Mouse (Mus musculus) neutrophil, adult 5-6 weeks (primary cell): ENCODE data around the gene Cd9. TPM values are rescaled to one million over a fixed set of nuclear protein-coding genes. Genes with fewer than 3 reads are reported as not detected.

Experiments
- ATAC-seq: fragments of 151-379, 151-347 bp; 2 replicates; pipeline ENCODE4 v1.8.0; 2017; ENCODE audit warnings: mild to moderate bottlenecking, moderate TSS enrichment; ENCODE audit not compliant: insufficient number of reproducible peaks, poor library complexity, low FRiP score, severe bottlenecking; ENCODE audit errors: extremely low read depth
- total RNA-seq: library from RNA; stranded (forward); fragments of 200-1000 nt; gene quantifications from 2 replicates; pipeline ENCODE4 v1.2.3, GENCODE M21; 2017

Cd9 gene
- 199 and 205 TPM in 2 replicates for total RNA-seq

GRCm38 (mm10) chr6:125494092-125494871 is at the start of gene Cd9:
Gene Cd9, minus strand, starts transcription at chr6:125494791.
- ATAC-seq = peak; percentile 60

DNA sequence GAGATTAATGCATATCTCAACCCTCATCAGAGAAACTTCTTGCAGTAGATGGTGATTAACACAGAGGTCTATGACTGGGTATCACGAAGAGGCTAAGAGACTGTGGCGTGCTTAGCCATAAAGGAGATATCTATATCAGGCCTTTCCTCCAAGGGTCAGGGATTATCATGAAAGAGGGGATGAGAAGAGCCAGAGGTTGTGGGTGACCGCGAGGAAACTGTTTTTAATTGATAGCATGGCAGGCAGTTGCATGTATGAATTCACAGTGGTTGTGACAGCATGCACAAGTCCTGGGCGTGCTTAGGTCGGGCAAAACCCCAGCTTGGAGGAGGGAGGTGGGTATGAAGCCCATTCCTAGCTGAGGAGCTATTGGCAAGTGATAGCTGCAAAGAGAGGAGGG is 46.7 kb upstream of the Cd9 start:
- ATAC-seq = no peak

DNA sequence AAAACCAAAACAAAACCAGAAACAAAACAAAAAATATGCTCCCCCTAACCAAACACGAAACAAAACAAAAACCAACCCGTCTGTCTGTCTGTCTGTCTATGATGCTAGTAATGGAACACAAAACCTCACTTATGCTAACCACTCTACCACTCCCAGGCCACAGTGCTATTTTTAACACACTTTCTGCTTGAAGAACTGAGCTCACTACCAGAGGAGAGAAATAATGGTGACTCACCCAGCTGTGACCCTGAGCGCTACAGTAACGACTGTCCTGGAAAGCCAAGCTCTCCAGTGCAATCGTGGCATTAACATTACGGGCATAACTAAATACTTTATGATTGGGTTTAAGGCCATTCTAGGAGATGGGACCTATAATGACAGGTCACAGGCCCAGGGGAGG is 46.2 kb upstream of the Cd9 start:
- no peak for ATAC-seq

- ATAC-seq = no peak
Observed at GRCm38 (mm10) chr6:125540199-125540598, 45.6 kb upstream of the Cd9 start.

GRCm38 (mm10) chr6:125539423-125539822 is 44.8 kb upstream of the Cd9 start:
- ATAC-seq = no peak

- ATAC-seq = no peak
Observed at GRCm38 (mm10) chr6:125538469-125538868, 43.9 kb upstream of the Cd9 start.

DNA sequence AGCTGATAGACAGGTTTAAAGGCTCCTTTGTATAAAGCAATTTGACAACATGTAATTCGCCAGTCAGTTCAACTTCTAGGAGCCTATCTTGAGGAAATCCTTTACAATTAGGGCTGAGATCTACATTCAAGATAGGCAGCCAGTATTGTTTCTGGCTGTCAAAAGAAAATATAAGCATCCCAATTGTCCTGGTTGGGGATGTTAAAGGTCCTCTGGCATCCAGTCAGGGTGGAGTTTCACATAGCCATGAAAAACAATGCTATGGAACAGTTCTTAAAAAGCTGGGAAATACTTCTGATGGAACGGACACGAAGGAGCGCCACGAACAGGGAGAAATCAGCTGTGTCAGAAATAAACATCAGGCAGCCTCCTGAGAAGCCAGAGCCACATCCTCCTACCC is 40.4 kb upstream of the Cd9 start:
- no peak for ATAC-seq

DNA sequence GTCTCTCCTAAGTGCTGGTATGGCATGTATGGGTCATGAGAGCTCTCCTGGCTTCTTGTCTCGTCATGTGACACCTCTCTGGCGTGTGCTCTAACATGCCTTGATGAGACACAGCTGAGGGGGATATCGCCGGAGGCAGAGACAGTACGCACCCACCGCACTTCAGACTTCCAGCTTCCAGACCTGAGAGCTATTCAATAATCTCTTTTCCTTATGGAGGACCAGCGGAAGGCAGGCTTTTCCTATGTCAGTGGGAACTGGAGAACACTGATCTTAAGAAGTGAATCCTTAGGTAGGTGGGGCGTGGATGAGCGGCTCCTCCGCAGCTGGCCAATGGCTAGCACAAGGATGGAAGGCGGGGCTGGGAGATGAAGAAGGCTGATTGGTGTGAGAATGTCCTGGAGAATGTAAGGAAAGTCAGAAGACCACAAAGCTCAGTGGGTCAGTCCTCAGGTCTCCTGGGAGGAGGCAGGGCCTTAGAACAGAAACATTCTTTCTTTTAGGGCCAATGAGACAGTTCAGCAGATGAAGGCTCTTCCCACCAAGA is 38.6 kb upstream of the Cd9 start:
- no peak for ATAC-seq

DNA sequence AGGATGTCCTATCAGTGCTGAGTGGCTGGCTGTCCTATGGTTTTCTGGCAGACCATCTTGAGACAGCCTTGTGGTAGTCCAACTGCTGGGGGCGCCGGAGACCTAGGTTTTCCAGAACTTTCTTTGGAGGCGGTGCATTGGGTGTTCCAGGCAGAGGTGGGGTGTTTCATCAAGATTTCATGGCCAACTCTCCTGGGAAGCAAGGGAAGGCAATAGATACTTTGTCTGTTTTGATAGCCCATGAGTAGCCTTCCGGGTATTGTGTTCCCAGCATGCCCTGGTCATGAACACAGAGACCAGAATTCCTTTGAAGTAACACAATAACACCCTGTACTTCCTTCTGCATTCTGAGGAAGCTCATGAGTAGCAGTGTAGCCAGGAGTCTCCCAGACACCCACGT is 34.9 kb upstream of the Cd9 start:
- no peak for ATAC-seq

DNA sequence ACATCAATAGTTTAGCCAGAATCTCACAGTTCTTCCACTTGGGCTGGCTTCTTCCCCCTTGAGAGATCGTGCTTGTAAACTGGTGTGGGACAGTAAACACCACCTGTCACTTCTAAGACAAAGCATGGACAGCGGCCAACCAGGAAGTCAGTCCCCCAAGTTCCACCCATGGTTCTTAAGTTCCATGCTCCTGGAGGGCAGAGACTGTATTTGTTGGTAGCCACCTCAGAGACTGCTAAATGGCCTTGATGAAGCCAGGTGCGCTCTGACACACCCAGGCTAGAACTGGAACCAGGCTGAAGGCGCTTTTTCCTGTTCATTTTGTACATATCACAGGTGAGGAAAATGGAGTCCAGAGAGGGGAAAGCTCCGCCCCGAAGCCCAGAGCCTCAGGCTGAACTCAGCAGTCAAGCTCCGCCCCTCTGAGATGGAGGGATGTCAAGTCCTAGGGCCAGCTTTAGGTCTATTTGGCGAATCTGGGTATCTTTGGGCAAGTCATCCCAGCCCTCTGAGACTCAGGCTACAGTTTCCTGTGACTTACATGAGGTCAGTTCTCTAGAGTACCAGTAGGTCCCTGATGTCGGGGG is 34.1 kb upstream of the Cd9 start:
- ATAC-seq = no peak

DNA sequence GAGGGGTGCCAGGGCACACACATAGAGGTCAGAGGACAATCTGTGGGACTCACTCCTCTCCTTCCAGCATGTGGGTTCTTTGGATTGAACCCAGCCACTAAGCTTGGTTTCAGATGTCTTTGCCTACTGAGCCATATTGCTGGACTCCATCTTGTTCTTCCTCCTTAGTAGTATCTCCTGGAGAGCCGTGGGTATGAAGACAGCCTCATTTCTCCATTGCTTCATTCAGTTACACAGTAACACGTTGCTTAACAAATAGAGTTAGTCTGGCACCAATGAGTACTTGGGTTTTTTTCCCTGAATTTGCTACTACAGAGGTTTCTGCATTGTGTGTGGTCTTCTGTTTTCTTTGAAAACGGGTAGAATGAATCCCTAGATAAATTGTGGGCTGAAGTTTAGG is 31.5 kb upstream of the Cd9 start:
- ATAC-seq = no peak

GRCm38 (mm10) chr6:125524027-125524426 is 29.4 kb upstream of the Cd9 start:
- peak; percentile 61; the same call in 1 of the 2 replicates for ATAC-seq

DNA sequence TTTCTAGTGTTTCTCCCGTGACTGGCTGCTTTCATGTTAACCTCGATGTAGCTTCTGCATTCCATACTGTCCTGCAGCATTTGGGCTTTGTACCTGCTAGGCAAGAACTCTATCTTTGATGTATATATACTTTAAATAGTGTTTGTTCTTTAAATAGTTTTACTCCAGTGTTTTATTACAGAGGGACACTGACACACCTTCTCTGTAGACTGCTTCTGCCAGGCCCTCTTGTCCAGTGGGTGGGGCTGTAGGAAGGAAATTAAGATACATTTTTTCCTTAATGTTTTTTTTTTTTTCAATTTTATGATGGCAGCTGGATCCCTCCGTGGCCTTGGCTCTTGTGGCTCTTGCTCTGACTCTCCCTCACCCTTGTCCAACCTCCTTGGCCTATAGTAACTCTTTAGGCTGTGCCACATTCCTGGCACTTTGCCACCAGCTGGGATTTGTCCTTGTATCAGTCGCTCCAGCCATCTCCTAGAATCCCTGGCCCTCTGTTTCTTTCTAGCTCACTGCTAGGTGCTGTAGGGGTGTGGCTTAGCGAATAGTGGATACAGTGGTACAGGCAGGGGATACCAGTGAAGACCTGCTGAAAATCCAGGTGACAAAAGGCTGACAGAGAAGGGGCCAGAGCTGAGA is 27.1 kb upstream of the Cd9 start:
- no peak for ATAC-seq

- no peak for ATAC-seq
Observed at GRCm38 (mm10) chr6:125515503-125516315, 21.1 kb upstream of the Cd9 start.

DNA sequence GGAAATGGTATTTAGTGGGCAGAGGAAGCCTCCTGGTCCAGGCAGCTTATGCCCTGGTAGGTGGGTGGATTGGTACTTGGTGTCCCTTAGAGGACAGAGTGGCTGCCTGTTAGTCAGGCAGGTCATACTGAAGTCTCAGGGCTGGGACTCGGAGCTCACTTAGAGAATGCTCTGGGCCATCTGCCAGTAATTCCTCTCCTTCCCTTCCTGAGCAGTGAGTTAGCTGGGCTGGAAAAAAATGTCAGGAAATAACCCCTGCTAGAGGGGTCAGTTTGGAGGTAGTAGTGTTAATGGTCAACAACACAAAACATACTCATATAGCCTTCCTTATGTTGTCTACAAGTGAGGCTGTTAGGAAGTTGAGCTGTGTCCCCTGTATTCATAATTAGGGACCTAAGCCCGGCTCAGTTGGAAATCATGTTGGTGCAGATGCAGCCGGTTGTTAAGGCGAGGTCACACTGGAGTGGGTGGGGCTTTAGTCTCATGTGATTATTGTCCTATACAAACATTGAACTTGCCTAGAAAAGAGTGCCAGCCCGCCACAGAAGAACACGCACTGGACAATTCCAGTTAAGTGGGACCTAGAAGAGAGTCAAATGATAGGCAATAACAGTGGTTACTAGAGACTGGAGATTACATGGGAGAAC is 18.5 kb upstream of the Cd9 start:
- ATAC-seq = no peak

GRCm38 (mm10) chr6:125511196-125511595 is 16.6 kb upstream of the Cd9 start:
- no peak for ATAC-seq

GRCm38 (mm10) chr6:125510645-125511044 is 16.1 kb upstream of the Cd9 start:
- no peak for ATAC-seq

DNA sequence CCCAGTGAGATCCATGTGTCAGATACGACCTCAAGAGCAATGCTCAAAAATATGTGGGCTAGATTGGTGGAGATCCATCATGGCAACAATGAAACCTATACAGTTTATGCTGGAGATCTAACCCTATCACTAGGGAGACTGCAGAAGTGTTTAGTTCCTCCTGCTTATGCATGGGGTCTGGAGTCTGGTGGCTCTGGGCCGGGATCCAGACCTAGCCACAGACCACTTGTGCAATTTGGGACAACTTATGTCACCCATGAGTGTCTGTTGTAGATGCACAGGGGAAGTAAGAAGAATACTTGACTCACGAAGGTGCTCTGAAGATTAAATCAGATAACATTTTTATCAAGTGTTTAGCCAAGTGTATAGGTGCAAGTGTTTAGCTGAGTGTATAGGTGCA is 15.2 kb upstream of the Cd9 start:
- ATAC-seq = no peak

GRCm38 (mm10) chr6:125506427-125506826 is 11.8 kb upstream of the Cd9 start:
- no peak for ATAC-seq
